Comparison of ENCODE assay signal across 26 mouse cellular contexts in the genomic region with DNA sequence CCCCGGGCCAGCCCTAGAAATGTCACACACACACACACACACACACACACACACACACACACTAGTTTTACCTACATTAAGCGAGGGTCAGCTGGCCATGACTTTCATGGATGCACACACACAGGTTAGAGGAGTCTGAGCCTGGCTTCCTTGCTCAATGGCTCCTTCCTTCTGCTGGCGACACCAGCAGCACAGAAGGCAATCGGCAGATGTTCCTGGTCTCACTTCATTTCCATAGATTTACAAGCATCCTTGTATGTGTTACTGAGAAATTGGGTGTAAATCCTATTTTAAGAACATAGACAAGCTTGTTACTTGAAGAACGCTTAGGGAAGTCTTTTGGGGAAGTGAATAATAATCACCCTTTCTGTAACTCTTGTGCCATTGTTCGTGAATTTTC.
DNase-seq lines count a peak whose midpoint lies in the region; ATAC-seq and TF ChIP-seq lines count a peak whose summit lies in the region.
"Had no signal": no experiment of that assay in that cellular context is flagged by ENCODE, and none has a peak within 500 bp of the region (broad histone marks: within the 10 kb centered on the region; RNA-seq: fewer than 3 reads in every experiment).

No protein-coding gene starts in this region.

- TF ChIP-seq CTCF in forebrain, postnatal 0 days (IDR thresholded peaks at IDR 0.05; ENCODE audit: low read depth): no peak
- TF ChIP-seq CTCF in lung, embryonic 14.5 days (IDR thresholded peaks at IDR 0.05; ENCODE audit: low read depth): no peak
- no peak for TF ChIP-seq CTCF in lung, postnatal 0 days (IDR thresholded peaks at IDR 0.05)
- TF ChIP-seq CTCF in brain, embryonic 14.5 days (IDR thresholded peaks at IDR 0.05; ENCODE audit: borderline replicate concordance, extremely low read depth, insufficient read depth, insufficient read length): no peak

- TF ChIP-seq EP300 in lung, postnatal 0 days (IDR thresholded peaks at IDR 0.05): no peak

- H3K4me2 ChIP-seq in forebrain, postnatal 0 days (ENCODE audit: low read depth): no peak overlapping the region
- H3K4me2 ChIP-seq in forebrain, embryonic 13.5 days: no peak overlapping the region
- H3K4me2 ChIP-seq in lung, embryonic 14.5 days: no peak overlapping the region
- no peak overlapping the region for H3K4me2 ChIP-seq in lung, postnatal 0 days (replicated peaks; ENCODE audit: low read depth, low read length)
- H3K4me2 ChIP-seq: embryonic facial prominence, embryonic 13.5 days; heart, embryonic 11.5 days; hindbrain, embryonic 14.5 days had no signal

- no peak overlapping the region for H3K9ac ChIP-seq in forebrain, postnatal 0 days
- no peak overlapping the region for H3K9ac ChIP-seq in forebrain, embryonic 13.5 days
- no peak overlapping the region for H3K9ac ChIP-seq in lung, embryonic 14.5 days
- no peak overlapping the region for H3K9ac ChIP-seq in lung, postnatal 0 days (replicated peaks; ENCODE audit: low read depth)
- H3K9ac ChIP-seq: embryonic facial prominence, embryonic 13.5 days; hindbrain, embryonic 14.5 days had no signal

- H3K4me1 ChIP-seq in forebrain, postnatal 0 days (ENCODE audit: insufficient read depth): peaks cover 35% of the 10 kb centered on the region
- peaks cover 91% of the 10 kb centered on the region for H3K4me1 ChIP-seq in forebrain, embryonic 13.5 days
- peaks cover 13% of the 10 kb centered on the region; the same call in 1 of the 2 replicates for H3K4me1 ChIP-seq in lung, embryonic 14.5 days (ENCODE audit: insufficient read depth)
- no peaks in the 10 kb centered on the region; the same call in 1 of the 2 replicates for H3K4me1 ChIP-seq in lung, postnatal 0 days (ENCODE audit: insufficient read depth, low read depth, low read length)

- no peaks in the 10 kb centered on the region for H3K9me3 ChIP-seq in forebrain, postnatal 0 days (ENCODE audit: low read length)
- H3K9me3 ChIP-seq in forebrain, embryonic 13.5 days (replicated peaks): no peaks in the 10 kb centered on the region
- H3K9me3 ChIP-seq in lung, embryonic 14.5 days (ENCODE audit: low read depth, low read length): no peaks in the 10 kb centered on the region
- no peaks in the 10 kb centered on the region for H3K9me3 ChIP-seq in lung, postnatal 0 days (ENCODE audit: low read length)
- H3K9me3 ChIP-seq: embryonic facial prominence, embryonic 13.5 days had no signal

- ATAC-seq in forebrain, postnatal 0 days: peak; percentile 32; the same call in 1 of the 2 replicates
- ATAC-seq in forebrain, embryonic 13.5 days: no peak
- no peak for ATAC-seq in lung, embryonic 14.5 days (ENCODE audit: insufficient read depth)
- no peak for ATAC-seq in lung, postnatal 0 days
- ATAC-seq: activated CD4-positive, CD25-positive, alpha-beta regulatory T cell, adult 4 months; CD4-positive, CD25-positive, alpha-beta regulatory T cell, adult 4 months; hindbrain, postnatal 0 days; inflammation-experienced regulatory T-cells, adult 6 months; intestine, embryonic 16.5 days had no signal

- DNase-seq in forebrain, postnatal 0 days: peak; percentile 64
- DNase-seq in lung, embryonic 14.5 days: peak; percentile 33
- no peak for DNase-seq in lung, postnatal 0 days (ENCODE audit: low spot score)
- peak; percentile 72 for DNase-seq in brain, adult 2 months (ENCODE audit: low read depth, low spot score)
- peak; percentile 63 for DNase-seq in brain, embryonic 14.5 days (ENCODE audit: low read depth)
- no peak for DNase-seq in MN1 (ENCODE audit: low spot score)
- DNase-seq: adrenal gland, adult 8-10 months; adrenal gland, postnatal 25 days; cerebellum, adult 11 months; cerebellum, adult 2 months; cerebellum, adult 9-11 months; cerebellum, postnatal 25 days; gastrocnemius, adult 2 months; gastrocnemius, postnatal 14 days; heart, adult 11 months; kidney, adult 18-20 months had no signal

- no peak overlapping the region for H3K4me3 ChIP-seq in forebrain, postnatal 0 days (ENCODE audit: low read depth, low read length)
- no peak overlapping the region for H3K4me3 ChIP-seq in forebrain, embryonic 13.5 days
- no peak overlapping the region for H3K4me3 ChIP-seq in lung, embryonic 14.5 days (ENCODE audit: low read depth, low read length)
- no peak overlapping the region for H3K4me3 ChIP-seq in lung, postnatal 0 days (ENCODE audit: low read depth, low read length)
- H3K4me3 ChIP-seq: embryonic facial prominence, embryonic 13.5 days; erythroblast, embryonic 14.5 days; gastrocnemius, adult 2 months had no signal

- H3K27ac ChIP-seq in forebrain, postnatal 0 days (ENCODE audit: low read depth, low read length): no peak overlapping the region
- no peak overlapping the region for H3K27ac ChIP-seq in forebrain, embryonic 13.5 days
- no peak overlapping the region for H3K27ac ChIP-seq in lung, embryonic 14.5 days (ENCODE audit: low read depth)
- H3K27ac ChIP-seq in lung, postnatal 0 days (ENCODE audit: low read length): no peak overlapping the region
- H3K27ac ChIP-seq: embryonic facial prominence, embryonic 13.5 days; gastrocnemius, adult 2 months; hindbrain, embryonic 14.5 days; hindbrain, postnatal 0 days had no signal

- no peak for TF ChIP-seq POLR2A in brain, embryonic 14.5 days (IDR thresholded peaks at IDR 0.05; ENCODE audit: borderline replicate concordance, extremely low read depth, insufficient read depth, insufficient read length, poor library complexity, severe bottlenecking)

- H3K36me3 ChIP-seq in forebrain, postnatal 0 days (ENCODE audit: insufficient read depth): no peaks in the 10 kb centered on the region
- H3K36me3 ChIP-seq in forebrain, embryonic 13.5 days (ENCODE audit: poor library complexity, severe bottlenecking): no peaks in the 10 kb centered on the region
- no peaks in the 10 kb centered on the region for H3K36me3 ChIP-seq in lung, embryonic 14.5 days (ENCODE audit: insufficient read depth)
- H3K36me3 ChIP-seq in lung, postnatal 0 days (ENCODE audit: insufficient read depth, low read length): no peaks in the 10 kb centered on the region
- H3K36me3 ChIP-seq: embryonic facial prominence, embryonic 13.5 days had no signal

- WGBS in forebrain, postnatal 0 days: 62% methylated on average over 6 of the region's 6 CpGs
- WGBS in forebrain, embryonic 13.5 days: 78% methylated on average over 6 of the region's 6 CpGs
- 52% methylated on average over 6 of the region's 6 CpGs for whole genome bisulfite sequencing in lung, embryonic 14.5 days
- 59% methylated on average over 6 of the region's 6 CpGs for WGBS in lung, postnatal 0 days

- no peaks in the 10 kb centered on the region for H3K27me3 ChIP-seq in forebrain, postnatal 0 days (ENCODE audit: insufficient read depth, low read length)
- H3K27me3 ChIP-seq in forebrain, embryonic 13.5 days: no peaks in the 10 kb centered on the region
- no peaks in the 10 kb centered on the region for H3K27me3 ChIP-seq in lung, embryonic 14.5 days (ENCODE audit: insufficient read depth, low read length)
- no peaks in the 10 kb centered on the region for H3K27me3 ChIP-seq in lung, postnatal 0 days (replicated peaks; ENCODE audit: insufficient read depth, low read length)
- H3K27me3 ChIP-seq: embryonic facial prominence, embryonic 13.5 days had no signal

Comparison
In these comparisons a context has a peak if more than half of its experiments do, and no peak if none do; other contexts are left out.
1. DNase-seq: peak in forebrain, postnatal 0 days (single experiment), lung, embryonic 14.5 days (single experiment), brain, adult 2 months (single experiment) and brain, embryonic 14.5 days (single experiment); none in lung, postnatal 0 days (single experiment) and MN1 (single experiment).